Mouse (Mus musculus): ENCODE data around the gene Sik2. TPM values are rescaled to one million over a fixed set of nuclear protein-coding genes. Genes with fewer than 3 reads are reported as not detected.
A peak's percentile ranks its signal among the peaks of the same experiment; 100 is the strongest.

Gene Sik2
- polyA plus RNA-seq, 1 experiment from 2014 or later, result 10.1 TPM

- H3K9me3 ChIP-seq (ENCODE audit: control insufficient read depth, low read length), result no peaks in the 10 kb centered on the region
- 79% methylated on average over 6 of the region's 6 CpGs for WGBS
- no peak overlapping the region for H3K9ac ChIP-seq (ENCODE audit: low read length)
- H3K27me3 ChIP-seq (ENCODE audit: control insufficient read depth, insufficient read depth, low read length), result no peaks in the 10 kb centered on the region
- H3K36me3 ChIP-seq (ENCODE audit: control insufficient read depth, insufficient read depth, low read length), result peaks cover 24% of the 10 kb centered on the region
- H3K4me3 ChIP-seq (ENCODE audit: low read depth, low read length), result no peak overlapping the region
- no peaks in the 10 kb centered on the region; the same call in 1 of the 2 replicates for H3K4me1 ChIP-seq (replicated peaks; ENCODE audit: control insufficient read depth, insufficient read depth)
- ATAC-seq (ENCODE audit: low FRiP score, low TSS enrichment), result no peak
- TF ChIP-seq CTCF (IDR thresholded peaks at IDR 0.05; ENCODE audit: low read depth) (no peak), EP300 (optimal IDR thresholded peaks at IDR 0.05) (no peak)
- no peak overlapping the region for H3K27ac ChIP-seq (replicated peaks)
- no peak overlapping the region for H3K4me2 ChIP-seq (replicated peaks; ENCODE audit: low read depth)
- DNase-seq (ENCODE audit: low spot score), result no peak
Measured at GRCm38 (mm10) chr9:50858681-50859080, 150.2 kb downstream of the Sik2 start.

- peak; percentile 58 for DNase-seq (ENCODE audit: low spot score)
- TF ChIP-seq EP300 (optimal IDR thresholded peaks at IDR 0.05) (no peak), CTCF (IDR thresholded peaks at IDR 0.05; ENCODE audit: low read depth) (no peak)
- Histone ChIP-seq H3K36me3 (ENCODE audit: control insufficient read depth, insufficient read depth, low read length) (peaks cover 18% of the 10 kb centered on the region), H3K27ac (replicated peaks) (peak overlapping the region; percentile 82), H3K4me1 (replicated peaks; ENCODE audit: control insufficient read depth, insufficient read depth) (no peaks in the 10 kb centered on the region), H3K4me2 (replicated peaks; ENCODE audit: low read depth) (peak overlapping the region; percentile 87), H3K27me3 (ENCODE audit: control insufficient read depth, insufficient read depth, low read length) (no peaks in the 10 kb centered on the region), H3K4me3 (ENCODE audit: low read depth, low read length) (peak overlapping the region; percentile 79), H3K9me3 (ENCODE audit: control insufficient read depth, low read length) (no peaks in the 10 kb centered on the region), H3K9ac (ENCODE audit: low read length) (peak overlapping the region; percentile 76)
- under 1% methylated on average over 44 of the region's 46 CpGs for WGBS
- no peak; the same call in 1 of the 2 replicates for ATAC-seq (ENCODE audit: low FRiP score, low TSS enrichment)
Measured at GRCm38 (mm10) chr9:50857082-50857641, 151.7 kb downstream of the Sik2 start.

- Histone ChIP-seq H3K27ac (replicated peaks) (peak overlapping the region; percentile 82), H3K4me3 (ENCODE audit: low read depth, low read length) (peak overlapping the region; percentile 79), H3K36me3 (ENCODE audit: control insufficient read depth, insufficient read depth, low read length) (peaks cover 11% of the 10 kb centered on the region), H3K4me2 (replicated peaks; ENCODE audit: low read depth) (peak overlapping the region; percentile 87), H3K27me3 (ENCODE audit: control insufficient read depth, insufficient read depth, low read length) (no peaks in the 10 kb centered on the region), H3K4me1 (replicated peaks; ENCODE audit: control insufficient read depth, insufficient read depth) (no peaks in the 10 kb centered on the region), H3K9me3 (ENCODE audit: control insufficient read depth, low read length) (no peaks in the 10 kb centered on the region), H3K9ac (ENCODE audit: low read length) (peak overlapping the region; percentile 76)
- ATAC-seq (ENCODE audit: low FRiP score, low TSS enrichment), result peak; percentile 93
- under 1% methylated on average over 45 of the region's 45 CpGs for WGBS
- peak; percentile 94 for DNase-seq (ENCODE audit: low spot score)
- no peak for TF ChIP-seq CTCF (IDR thresholded peaks at IDR 0.05; ENCODE audit: low read depth)
- TF ChIP-seq EP300 (optimal IDR thresholded peaks at IDR 0.05), result no peak
Measured at GRCm38 (mm10) chr9:50856341-50857081, 152.4 kb downstream of the Sik2 start.

- Histone ChIP-seq H3K36me3 (ENCODE audit: control insufficient read depth, insufficient read depth, low read length) (peaks cover 5% of the 10 kb centered on the region; the same call in 1 of the 2 replicates), H3K27ac (replicated peaks) (peak overlapping the region; percentile 82), H3K27me3 (ENCODE audit: control insufficient read depth, insufficient read depth, low read length) (no peaks in the 10 kb centered on the region), H3K9me3 (ENCODE audit: control insufficient read depth, low read length) (no peaks in the 10 kb centered on the region), H3K9ac (ENCODE audit: low read length) (no peak overlapping the region), H3K4me2 (replicated peaks; ENCODE audit: low read depth) (peak overlapping the region; percentile 87), H3K4me1 (replicated peaks; ENCODE audit: control insufficient read depth, insufficient read depth) (no peaks in the 10 kb centered on the region), H3K4me3 (ENCODE audit: low read depth, low read length) (no peak overlapping the region)
- ATAC-seq (ENCODE audit: low FRiP score, low TSS enrichment) (no peak), DNase-seq (ENCODE audit: low spot score) (no peak)
- WGBS, result 65% methylated on average over 5 of the region's 5 CpGs
- no peak for TF ChIP-seq EP300 (optimal IDR thresholded peaks at IDR 0.05)
- TF ChIP-seq CTCF (IDR thresholded peaks at IDR 0.05; ENCODE audit: low read depth), result no peak
Measured at GRCm38 (mm10) chr9:50855780-50856179, 153.1 kb downstream of the Sik2 start.

GRCm38 (mm10) chr9:50855133-50855766, 153.6 kb downstream of the Sik2 start:
- Histone ChIP-seq H3K27ac (replicated peaks) (no peak overlapping the region), H3K4me2 (replicated peaks; ENCODE audit: low read depth) (no peak overlapping the region), H3K9ac (ENCODE audit: low read length) (no peak overlapping the region), H3K36me3 (ENCODE audit: control insufficient read depth, insufficient read depth, low read length) (peaks cover 5% of the 10 kb centered on the region; the same call in 1 of the 2 replicates), H3K27me3 (ENCODE audit: control insufficient read depth, insufficient read depth, low read length) (no peaks in the 10 kb centered on the region), H3K4me3 (ENCODE audit: low read depth, low read length) (no peak overlapping the region), H3K9me3 (ENCODE audit: control insufficient read depth, low read length) (no peaks in the 10 kb centered on the region), H3K4me1 (replicated peaks; ENCODE audit: control insufficient read depth, insufficient read depth) (no peaks in the 10 kb centered on the region)
- WGBS, result 78% methylated on average over 5 of the region's 5 CpGs
- ATAC-seq (ENCODE audit: low FRiP score, low TSS enrichment) (no peak), DNase-seq (ENCODE audit: low spot score) (no peak)
- TF ChIP-seq EP300 (optimal IDR thresholded peaks at IDR 0.05) (no peak), CTCF (IDR thresholded peaks at IDR 0.05; ENCODE audit: low read depth) (no peak)

All from stomach, postnatal 0 days (tissue).